Mouse (Mus musculus): ENCODE results near the gene Gm5799. TPM values are rescaled to one million over a fixed set of nuclear protein-coding genes. Genes with fewer than 3 reads are reported as not detected.
"Not testable (repeated sequence)": the region's sequence is repeated elsewhere in the genome, so short reads cannot be mapped to it uniquely, and the experiment has no call there.

The Gm5799 gene
- not detected in 2 replicates for polyA plus RNA-seq (2012; rRNA removed)

DNA sequence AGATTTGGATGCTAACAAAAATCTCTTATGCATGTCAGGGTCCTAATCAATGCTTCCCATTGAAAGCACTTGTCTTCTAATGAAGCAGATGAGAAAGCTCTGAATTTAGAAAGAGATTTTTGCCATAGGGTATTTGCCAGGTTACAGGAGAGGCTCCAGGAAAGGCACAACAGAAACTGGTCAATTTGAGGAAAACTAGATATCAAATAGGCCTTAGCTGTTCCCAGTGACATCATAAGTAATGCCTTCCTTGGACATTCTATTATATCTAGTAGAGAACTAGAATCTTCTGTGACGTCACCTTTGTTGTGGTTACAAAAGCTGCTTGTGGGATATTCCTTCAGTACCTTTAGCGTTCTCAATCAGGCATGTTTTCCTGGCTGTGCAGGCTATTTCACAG, at the start of gene Gm5799:
TSS of gene Gm5799 (plus strand) at position 301 of the 400 bp plus-strand sequence.
- not testable (repeated sequence) for DNase-seq (ENCODE audit: low spot score)

DNA sequence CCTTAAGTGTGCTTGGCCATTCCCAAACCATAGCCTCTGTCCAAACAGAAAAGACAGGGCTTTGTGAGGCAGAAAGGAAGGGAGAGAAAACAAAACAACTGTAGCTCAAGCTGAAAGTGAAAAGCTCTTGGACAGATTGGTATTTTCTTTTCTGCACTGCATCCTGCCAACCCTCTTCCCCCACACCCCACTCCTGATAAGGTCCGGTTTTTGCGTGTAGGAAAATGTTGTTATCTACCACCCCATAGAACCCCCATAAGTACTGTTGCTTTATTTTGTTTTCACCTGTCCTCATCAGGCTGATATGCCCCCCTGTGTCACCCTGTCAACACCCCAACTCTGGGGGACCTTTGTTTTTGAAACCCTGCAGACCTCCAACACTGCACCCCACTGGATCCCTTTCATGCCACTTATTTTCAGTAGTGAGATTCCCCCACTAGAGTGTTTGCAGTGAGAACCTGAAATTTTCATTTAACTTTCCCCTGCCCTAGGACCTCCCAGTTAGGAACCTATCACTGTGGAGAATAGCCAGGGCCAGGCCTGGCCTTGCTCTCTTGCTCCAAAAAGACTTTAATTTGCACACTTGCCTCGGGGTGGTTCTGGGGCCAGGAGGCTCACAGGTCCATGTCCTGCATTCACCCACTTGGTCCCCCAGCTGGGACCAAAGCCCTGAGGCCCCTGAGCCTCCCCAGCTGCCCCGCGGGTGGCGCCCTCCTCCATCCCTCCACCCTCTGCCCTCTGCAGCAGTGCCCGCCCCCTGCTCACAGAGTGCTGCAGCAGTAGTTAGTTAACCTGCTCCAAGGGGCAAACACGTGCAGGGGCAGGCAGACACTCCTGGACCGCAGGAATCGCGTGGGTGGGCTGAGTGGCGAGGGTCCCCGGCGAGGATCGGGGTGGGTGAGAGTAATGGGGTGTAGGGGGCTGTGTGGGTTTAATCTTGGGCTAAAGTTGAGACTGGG, 12.0 kb upstream of the Gm5799 start:
- DNase-seq (ENCODE audit: low spot score), result peak; percentile 20

DNA sequence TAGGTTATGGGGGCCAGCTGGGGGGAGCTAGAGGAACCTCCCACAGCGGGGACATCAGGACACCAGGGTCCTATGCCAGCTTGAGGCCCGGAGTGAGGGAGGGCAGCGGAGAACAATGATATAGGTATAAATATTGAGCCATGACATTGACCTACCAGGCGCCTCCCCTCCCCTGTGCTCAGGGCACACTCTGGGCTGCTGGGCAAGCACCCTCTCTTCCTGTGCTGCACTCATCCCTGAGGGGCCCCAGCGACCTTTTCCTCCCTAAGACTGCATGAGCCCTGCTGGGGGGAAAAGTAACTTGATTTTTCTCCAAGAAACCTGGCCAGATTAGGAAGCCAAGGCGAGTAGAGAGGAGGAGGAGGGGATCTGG, 11.4 kb upstream of the Gm5799 start:
- not testable (repeated sequence) for DNase-seq (ENCODE audit: low spot score)

DNA sequence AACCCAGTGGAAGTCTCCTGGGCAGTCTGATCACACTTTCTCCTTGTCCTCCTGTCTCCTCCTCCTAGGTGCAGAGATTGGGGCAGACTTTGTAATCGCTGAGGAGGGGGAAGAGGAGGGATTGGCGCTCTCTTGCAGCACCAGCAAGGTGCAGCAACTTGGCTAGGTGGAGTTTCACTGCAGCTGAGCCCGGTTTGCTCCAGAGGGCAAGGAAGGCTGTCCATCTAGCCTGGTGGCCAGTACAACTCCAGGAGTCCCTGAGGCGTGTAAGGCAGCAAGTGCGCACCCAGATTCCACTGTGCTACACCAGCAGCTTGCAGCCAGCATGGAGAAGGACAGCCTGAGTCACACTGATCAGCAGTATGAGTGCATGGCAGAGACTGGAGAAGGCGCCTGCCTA, 11.0 kb upstream of the Gm5799 start:
- peak; percentile 34 for DNase-seq (ENCODE audit: low spot score)

DNA sequence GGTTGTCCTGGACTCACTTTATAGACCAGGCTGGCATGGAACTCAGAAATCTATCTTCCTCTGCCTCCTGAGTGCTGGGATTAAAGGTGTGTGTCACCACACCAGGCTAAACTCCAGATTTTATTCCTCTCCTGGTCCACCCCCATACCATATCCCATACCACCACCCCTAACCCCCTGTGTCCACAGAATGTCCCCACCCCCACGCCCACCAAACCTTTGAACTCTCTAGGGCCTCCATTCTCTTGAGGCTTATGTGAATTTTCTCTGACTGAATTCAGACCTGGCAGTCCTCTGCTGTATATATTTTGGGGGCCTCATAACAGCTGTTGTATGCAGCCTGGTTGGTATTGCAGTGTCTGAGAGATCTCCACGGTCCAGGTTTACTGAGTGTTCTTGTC, 5.2 kb upstream of the Gm5799 start:
- peak; percentile 21 for DNase-seq (ENCODE audit: low spot score)

DNA sequence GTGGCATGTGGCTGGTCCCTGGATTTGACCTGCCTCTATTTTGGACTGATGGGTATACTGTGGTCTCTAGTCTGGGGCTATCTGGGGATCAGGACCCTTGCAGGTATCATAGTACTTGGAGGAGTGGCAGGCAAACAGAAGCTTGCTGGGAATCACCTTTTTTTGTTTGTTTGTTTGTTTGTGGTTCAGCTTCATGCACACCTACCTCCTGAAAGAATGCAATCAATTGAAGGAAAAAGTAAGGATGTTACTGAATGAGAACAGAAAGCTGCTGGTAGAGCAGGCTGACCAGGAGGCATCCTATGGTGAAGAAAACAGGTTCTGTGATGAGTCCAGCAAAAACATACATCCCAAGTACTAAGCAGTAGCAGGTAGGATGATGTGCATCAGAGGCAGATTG, 2.9 kb downstream of the Gm5799 start:
- not testable (repeated sequence) for DNase-seq (ENCODE audit: low spot score)

DNA sequence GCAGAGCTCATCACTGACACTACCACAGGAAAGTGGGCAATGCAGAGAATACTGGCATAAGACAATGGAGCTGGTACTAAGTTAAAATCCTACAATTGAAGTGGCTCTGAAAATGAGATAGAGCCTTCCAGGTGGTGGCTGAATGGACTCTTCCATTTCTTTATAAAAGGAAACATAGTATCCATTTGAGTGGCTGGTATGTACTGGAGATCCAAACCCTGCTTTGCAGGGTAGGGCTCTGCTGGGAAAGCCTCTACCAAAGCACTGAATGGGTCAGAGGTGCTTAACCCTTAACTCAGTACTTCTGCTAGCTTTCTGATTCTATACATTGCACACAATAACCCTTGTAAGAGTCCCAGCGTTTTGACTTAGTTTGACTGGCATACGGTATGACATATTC, 8.9 kb downstream of the Gm5799 start:
- DNase-seq (ENCODE audit: low spot score), result peak; percentile 19

DNA sequence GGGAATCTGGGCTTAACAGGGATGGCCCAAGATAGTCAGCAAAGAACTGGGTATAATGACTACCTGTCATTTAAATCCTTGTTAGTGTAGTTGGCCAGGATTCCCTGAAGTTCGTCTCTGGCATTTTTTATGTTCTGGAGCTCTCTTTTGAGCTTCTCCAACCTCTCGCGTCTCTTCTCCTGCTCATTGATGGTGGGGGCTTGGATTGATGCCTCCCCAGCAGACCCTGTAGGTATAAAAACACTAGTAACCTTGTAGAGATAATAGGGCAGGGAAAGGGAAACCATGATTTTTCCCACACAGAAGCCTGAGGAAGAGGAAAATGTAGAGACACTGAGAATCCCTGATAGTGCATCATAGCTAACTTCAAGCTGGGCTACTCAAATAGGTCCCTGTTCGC, 34.6 kb downstream of the Gm5799 start:
- DNase-seq (ENCODE audit: low spot score), result not testable (repeated sequence)

DNA sequence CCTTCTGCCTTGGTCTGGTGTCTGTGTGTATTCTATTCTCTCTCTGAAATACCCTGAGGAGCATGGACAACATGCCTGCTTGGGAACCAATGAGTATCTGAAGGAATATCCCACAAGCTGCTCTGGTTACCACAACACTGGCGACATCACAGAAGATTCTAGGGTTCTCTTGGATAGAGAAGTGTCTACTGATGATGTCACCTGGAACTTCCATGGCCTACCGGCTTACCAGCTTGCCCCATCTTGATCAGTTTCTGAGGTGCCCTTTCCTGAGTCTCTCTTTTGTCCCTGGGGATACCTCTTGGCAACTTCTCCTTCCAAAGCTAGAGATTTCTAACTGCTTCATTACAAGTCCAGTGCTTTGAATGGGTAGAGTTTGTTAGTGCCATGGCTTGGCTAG, 35.7 kb downstream of the Gm5799 start, which contains the start of gene Gm17654:
TSS of gene Gm17654 (minus strand) at position 101 of the 400 bp plus-strand sequence.
- DNase-seq (ENCODE audit: low spot score), result not testable (repeated sequence)

Other genes starting within 250 kb of the Gm5799 start
- not detected in 2 replicates for gene Gm8127, start 249.7 kb upstream of the Gm5799 start, polyA plus RNA-seq (2012; rRNA removed)
- gene 1700001F09Rik, start 195.8 kb upstream of the Gm5799 start, polyA plus RNA-seq (2012; rRNA removed), result not detected in 2 replicates
- not detected in 2 replicates for gene Gm8138, start 127.2 kb upstream of the Gm5799 start, polyA plus RNA-seq (2012; rRNA removed)
- not detected in 2 replicates for gene Gm17654, start 35.6 kb downstream of the Gm5799 start, polyA plus RNA-seq (2012; rRNA removed)
- not detected in 2 replicates for gene Gm10375, start 64.4 kb downstream of the Gm5799 start, polyA plus RNA-seq (2012; rRNA removed)
- gene Gm8165, start 133.6 kb downstream of the Gm5799 start, polyA plus RNA-seq (2012; rRNA removed), result not detected in 2 replicates
- 0.16 and 0.36 TPM in 2 replicates for gene Gm7324, start 154.3 kb downstream of the Gm5799 start, polyA plus RNA-seq (2012; rRNA removed)
- gene Gm16506, start 183.9 kb downstream of the Gm5799 start, polyA plus RNA-seq (2012; rRNA removed), result not detected in 2 replicates
- not detected in 2 replicates for gene Gm6526, start 204.3 kb downstream of the Gm5799 start, polyA plus RNA-seq (2012; rRNA removed)
- not detected in 2 replicates for gene Gm8180, start 241.2 kb downstream of the Gm5799 start, polyA plus RNA-seq (2012; rRNA removed)

Data from urinary bladder, adult 2 months (tissue).